Mouse (Mus musculus): ENCODE results near the gene Ring1. TPM values are rescaled to one million over a fixed set of nuclear protein-coding genes. Genes with fewer than 3 reads are reported as not detected.

Gene Ring1
- polyA plus RNA-seq (2015; fragmentation: Nextera tagmentation; extraction: Ambion mirVana): 12.4 and 15.3 TPM in 2 replicates

DNA sequence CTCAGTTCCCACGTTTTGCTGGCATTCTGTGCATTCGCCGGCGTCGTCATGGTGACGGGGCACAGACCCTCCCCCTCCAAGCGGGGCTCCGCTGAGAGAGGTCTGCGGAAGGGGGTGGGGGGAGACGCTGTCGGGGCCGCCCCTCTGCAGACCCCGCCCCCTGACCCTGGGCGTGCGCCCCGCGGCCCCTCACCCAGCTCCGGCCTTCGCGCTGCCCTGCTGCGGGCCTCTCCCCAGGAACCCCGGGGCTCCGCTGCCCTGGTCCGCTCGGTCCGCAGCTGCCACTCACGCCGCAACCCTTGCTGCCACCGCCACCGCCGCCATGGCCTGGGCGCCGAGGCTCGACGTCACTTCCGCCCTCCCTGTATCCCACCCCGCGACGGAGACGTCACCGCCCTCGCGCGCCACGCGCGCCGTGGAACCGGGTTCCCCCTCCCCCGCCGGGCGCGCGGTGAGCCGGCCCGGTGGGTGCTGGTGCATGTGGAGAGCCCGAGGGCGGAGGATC is at the start of gene Ring1:
Ring1 (minus strand) TSS at position 364 of the 505 bp plus-strand sequence.
- Histone ChIP-seq H3K27me3 (no peaks in the 10 kb centered on the region), H3K36me3 (ENCODE audit: poor library complexity, severe bottlenecking) (peaks cover 52% of the 10 kb centered on the region), H3K9ac (peak within 1 kb of the TSS; percentile 96), H3K4me1 (peaks cover 61% of the 10 kb centered on the region), H3K27ac (peak within 1 kb of the TSS; percentile 96), H3K4me2 (peak within 1 kb of the TSS; percentile 92), H3K9me3 (replicated peaks) (0 out of 2 replicates have a peak, but pooled peaks cover 4% of the 10 kb centered on the region), H3K4me3 (peak within 1 kb of the TSS; percentile 89)
- ATAC-seq: peak; percentile 77
- WGBS: under 1% methylated on average over 31 of the region's 58 CpGs

DNA sequence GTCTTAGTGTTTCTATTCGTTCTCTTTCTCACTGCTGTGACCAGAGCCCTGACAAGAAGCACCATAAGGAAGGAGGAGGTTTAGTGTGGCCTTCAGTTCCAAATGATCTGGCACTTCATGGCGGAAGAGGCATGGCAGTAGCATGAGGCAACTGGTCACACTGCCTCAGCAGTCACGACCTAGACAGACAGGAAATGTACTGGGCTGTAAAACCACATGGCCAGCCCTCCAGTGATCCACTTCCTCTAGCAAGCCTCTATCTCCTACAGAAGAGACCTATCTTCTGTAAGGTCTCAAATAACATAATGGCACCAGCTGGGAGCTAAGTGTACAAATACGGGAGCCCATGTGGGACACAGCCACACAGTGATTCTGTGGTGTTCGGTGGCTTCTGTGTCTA is 47.6 kb upstream of the Ring1 start:
- ATAC-seq: no peak
- H3K9me3 ChIP-seq (replicated peaks): no peaks in the 10 kb centered on the region
- H3K4me1 ChIP-seq: 0 out of 2 replicates have a peak, but pooled peaks cover 5% of the 10 kb centered on the region
- no peak overlapping the region for H3K27ac ChIP-seq
- no peak overlapping the region for H3K4me2 ChIP-seq
- no peak overlapping the region for H3K9ac ChIP-seq
- peaks cover 8% of the 10 kb centered on the region for H3K27me3 ChIP-seq
- H3K4me3 ChIP-seq: no peak overlapping the region
- WGBS: 81% methylated on average over 5 of the region's 5 CpGs
- no peaks in the 10 kb centered on the region for H3K36me3 ChIP-seq (ENCODE audit: poor library complexity, severe bottlenecking)

- 69% methylated on average over 3 of the region's 3 CpGs for WGBS
- ATAC-seq: no peak
- Histone ChIP-seq H3K4me1 (no peaks in the 10 kb centered on the region), H3K4me3 (no peak overlapping the region), H3K36me3 (ENCODE audit: poor library complexity, severe bottlenecking) (no peaks in the 10 kb centered on the region), H3K27ac (no peak overlapping the region), H3K4me2 (no peak overlapping the region), H3K27me3 (no peaks in the 10 kb centered on the region), H3K9me3 (replicated peaks) (no peaks in the 10 kb centered on the region), H3K9ac (no peak overlapping the region)
Measured at GRCm38 (mm10) chr17:34068864-34069263, 44.4 kb upstream of the Ring1 start.

GRCm38 (mm10) chr17:34057224-34057623 is 32.7 kb upstream of the Ring1 start:
- 90% methylated on average over 7 of the region's 7 CpGs for WGBS
- Histone ChIP-seq H3K9me3 (replicated peaks) (no peaks in the 10 kb centered on the region), H3K4me1 (no peaks in the 10 kb centered on the region), H3K9ac (no peak overlapping the region), H3K4me3 (no peak overlapping the region), H3K36me3 (ENCODE audit: poor library complexity, severe bottlenecking) (no peaks in the 10 kb centered on the region; the same call in 1 of the 2 replicates), H3K27me3 (no peaks in the 10 kb centered on the region), H3K27ac (no peak overlapping the region), H3K4me2 (no peak overlapping the region)
- ATAC-seq: no peak

- ATAC-seq: no peak
- H3K4me3 ChIP-seq: no peak overlapping the region
- no peak overlapping the region for H3K4me2 ChIP-seq
- peaks cover 4% of the 10 kb centered on the region; the same call in 1 of the 2 replicates for H3K9me3 ChIP-seq (replicated peaks)
- WGBS: 95% methylated on average over 5 of the region's 5 CpGs
- H3K9ac ChIP-seq: no peak overlapping the region
- no peaks in the 10 kb centered on the region for H3K27me3 ChIP-seq
- no peaks in the 10 kb centered on the region; the same call in 1 of the 2 replicates for H3K36me3 ChIP-seq (ENCODE audit: poor library complexity, severe bottlenecking)
- H3K4me1 ChIP-seq: no peaks in the 10 kb centered on the region
- no peak overlapping the region for H3K27ac ChIP-seq
Measured at GRCm38 (mm10) chr17:34047404-34048050, 23.0 kb upstream of the Ring1 start.

DNA sequence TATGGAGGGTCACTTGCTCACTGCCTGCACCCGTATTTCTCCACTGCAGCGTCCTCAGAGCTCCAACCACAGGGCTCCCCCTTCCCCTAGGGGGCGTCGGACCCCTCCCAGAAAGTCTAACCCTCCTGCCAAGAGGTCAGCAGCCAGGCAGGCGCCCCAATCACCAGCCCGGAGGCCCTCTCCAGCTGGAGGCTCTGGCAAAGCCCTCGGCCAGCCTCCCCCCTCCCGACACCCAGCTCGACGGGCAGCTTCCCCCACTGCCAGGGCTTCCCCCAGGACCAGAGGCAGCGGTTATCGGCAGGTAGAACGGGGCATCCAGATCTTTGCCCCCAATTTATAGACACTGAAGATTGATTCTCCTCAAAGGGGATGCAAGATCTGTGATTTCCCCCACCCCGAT is 21.5 kb upstream of the Ring1 start:
- no peak for ATAC-seq
- WGBS: 78% methylated on average over 14 of the region's 14 CpGs

DNA sequence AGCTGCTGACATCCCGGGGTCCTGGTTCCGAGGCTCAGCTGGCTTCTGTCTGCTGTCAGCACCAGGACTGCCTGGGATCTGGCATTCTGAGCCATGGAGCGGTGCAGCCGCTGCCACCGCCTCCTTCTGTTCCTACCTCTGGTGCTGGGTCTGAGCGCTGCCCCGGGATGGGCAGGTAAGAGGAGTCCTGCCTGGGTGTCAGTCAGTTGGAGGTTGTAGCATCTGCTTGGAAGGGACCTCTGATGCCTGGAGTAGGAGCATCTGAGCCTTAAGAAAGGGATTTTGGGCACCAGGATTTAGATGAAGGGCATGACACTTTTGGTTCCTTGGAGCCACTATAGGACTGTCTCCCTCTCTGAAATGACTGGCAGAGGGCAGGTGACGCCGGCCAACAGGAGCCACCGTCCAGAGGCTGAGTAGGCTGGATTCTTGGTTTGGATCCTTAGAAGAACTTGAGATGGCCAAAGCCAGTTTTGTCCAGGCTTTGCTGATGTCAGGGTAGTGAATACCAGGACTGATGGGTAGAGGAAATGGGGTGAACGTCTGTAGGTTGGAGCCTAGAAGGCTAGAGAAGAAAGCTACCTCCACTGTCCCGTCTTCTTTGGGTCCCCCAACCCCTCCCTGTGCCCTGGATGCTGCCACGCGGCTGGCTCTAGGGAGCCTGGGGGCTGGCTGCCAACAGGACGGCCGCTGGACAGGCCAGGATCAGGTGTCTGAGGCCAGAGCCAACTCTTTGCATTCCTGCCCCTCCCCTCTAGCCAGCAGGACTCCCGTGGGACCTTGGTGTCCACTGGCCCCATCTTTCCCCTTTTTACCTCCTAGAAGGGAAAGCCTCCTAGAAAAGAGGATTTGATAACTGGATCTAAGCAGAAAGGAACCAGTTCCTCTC is 15.3 kb upstream of the Ring1 start:
- Histone ChIP-seq H3K27ac (no peak overlapping the region), H3K36me3 (ENCODE audit: poor library complexity, severe bottlenecking) (peaks cover 32% of the 10 kb centered on the region), H3K9me3 (replicated peaks) (no peaks in the 10 kb centered on the region), H3K9ac (peak overlapping the region; percentile 66), H3K4me1 (peaks cover 36% of the 10 kb centered on the region), H3K4me3 (peak overlapping the region; percentile 36), H3K27me3 (0 out of 2 replicates have a peak, but pooled peaks cover 7% of the 10 kb centered on the region), H3K4me2 (peak overlapping the region; percentile 71)
- 30% methylated on average over 17 of the region's 17 CpGs for WGBS
- ATAC-seq: peak; percentile 11

More for the DNA sequence above, 21.5 kb upstream of the Ring1 start:
- Histone ChIP-seq H3K9me3 (replicated peaks) (peaks cover 4% of the 10 kb centered on the region; the same call in 1 of the 2 replicates), H3K4me3 (no peak overlapping the region), H3K4me2 (no peak overlapping the region), H3K9ac (no peak overlapping the region), H3K27me3 (no peaks in the 10 kb centered on the region), H3K36me3 (ENCODE audit: poor library complexity, severe bottlenecking) (no peaks in the 10 kb centered on the region), H3K27ac (no peak overlapping the region), H3K4me1 (0 out of 2 replicates have a peak, but pooled peaks cover 5% of the 10 kb centered on the region)

DNA sequence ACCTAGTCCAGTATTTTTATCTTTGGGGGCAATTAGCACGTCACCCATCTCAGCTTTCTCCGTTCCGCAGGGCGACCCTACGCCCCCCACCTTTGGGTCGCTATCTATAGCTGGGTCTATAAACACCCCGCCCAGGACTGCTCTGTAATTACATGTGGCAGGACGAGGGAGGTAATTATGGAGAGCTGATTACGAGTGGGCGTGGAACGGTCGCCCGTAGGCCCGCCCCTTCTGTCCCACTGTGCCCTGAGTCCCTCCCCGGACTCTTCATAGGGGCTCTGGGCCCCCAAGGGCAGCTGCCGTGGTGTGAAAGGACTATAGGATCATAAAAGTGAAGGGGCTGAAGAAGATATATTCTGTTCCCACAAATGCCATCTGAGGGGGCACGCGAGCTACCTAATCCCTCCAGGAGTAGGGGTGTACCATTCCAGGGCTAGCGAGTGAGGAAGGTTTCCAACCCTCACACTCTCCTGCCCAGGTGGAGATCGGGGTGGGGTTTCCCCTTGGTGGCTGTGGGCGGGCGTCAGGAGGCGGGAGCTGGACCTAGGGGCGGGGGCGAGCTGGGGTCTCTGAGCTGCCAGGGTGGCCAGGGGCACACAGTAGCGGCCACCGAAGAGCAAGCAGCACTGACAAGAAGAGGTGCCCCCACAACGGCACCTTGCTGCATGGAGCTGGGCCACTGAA is 14.5 kb upstream of the Ring1 start, which contains the start of gene Col11a2:
Col11a2 (plus strand) TSS at position 560 of the 684 bp plus-strand sequence.
- Histone ChIP-seq H3K27ac (peak within 1 kb of the TSS; percentile 31), H3K27me3 (0 out of 2 replicates have a peak, but pooled peaks cover 7% of the 10 kb centered on the region), H3K4me2 (peak within 1 kb of the TSS; percentile 71), H3K36me3 (ENCODE audit: poor library complexity, severe bottlenecking) (peaks cover 40% of the 10 kb centered on the region), H3K4me3 (peak within 1 kb of the TSS; percentile 36), H3K9me3 (replicated peaks) (no peaks in the 10 kb centered on the region), H3K4me1 (peaks cover 37% of the 10 kb centered on the region), H3K9ac (peak within 1 kb of the TSS; percentile 66)
- whole genome bisulfite sequencing: 5% methylated on average over 28 of the region's 28 CpGs
- peak; percentile 75 for ATAC-seq

DNA sequence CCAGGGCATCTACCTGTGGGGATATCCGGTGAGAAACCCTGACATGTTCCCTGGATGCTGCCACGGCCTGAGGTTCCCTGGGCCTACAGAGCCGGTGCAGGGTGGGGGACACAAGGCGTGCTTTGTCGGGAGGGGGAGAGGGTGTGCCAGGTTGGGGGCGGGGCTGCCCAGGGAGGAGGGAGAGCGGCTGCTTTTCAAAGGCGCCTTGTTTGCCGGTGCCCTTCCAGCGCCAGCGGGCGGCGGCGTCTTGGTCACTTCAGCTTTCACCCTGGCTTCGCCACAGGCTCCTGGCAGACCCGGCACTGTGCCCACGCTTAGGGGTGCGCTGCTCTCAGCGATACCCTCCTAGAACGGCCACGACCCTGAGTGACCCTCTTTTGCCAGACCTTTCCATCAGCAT is 14.0 kb upstream of the Ring1 start:
- H3K9me3 ChIP-seq (replicated peaks): no peaks in the 10 kb centered on the region
- peaks cover 43% of the 10 kb centered on the region for H3K4me1 ChIP-seq
- ATAC-seq: peak; percentile 48; the same call in 1 of the 2 replicates
- peak overlapping the region; percentile 66 for H3K9ac ChIP-seq
- H3K4me3 ChIP-seq: peak overlapping the region; percentile 36
- 3% methylated on average over 14 of the region's 21 CpGs for WGBS
- H3K27me3 ChIP-seq: 0 out of 2 replicates have a peak, but pooled peaks cover 7% of the 10 kb centered on the region
- H3K36me3 ChIP-seq (ENCODE audit: poor library complexity, severe bottlenecking): peaks cover 42% of the 10 kb centered on the region
- H3K4me2 ChIP-seq: peak overlapping the region; percentile 71
- peak overlapping the region; percentile 31 for H3K27ac ChIP-seq

GRCm38 (mm10) chr17:34037241-34037640 is 12.8 kb upstream of the Ring1 start:
- H3K4me2 ChIP-seq: no peak overlapping the region
- 90% methylated on average over 7 of the region's 7 CpGs for WGBS
- H3K9me3 ChIP-seq (replicated peaks): no peaks in the 10 kb centered on the region
- H3K4me3 ChIP-seq: no peak overlapping the region
- 0 out of 2 replicates have a peak, but pooled peaks cover 7% of the 10 kb centered on the region for H3K27me3 ChIP-seq
- H3K27ac ChIP-seq: no peak overlapping the region
- ATAC-seq: no peak
- H3K4me1 ChIP-seq: peaks cover 54% of the 10 kb centered on the region
- H3K36me3 ChIP-seq (ENCODE audit: poor library complexity, severe bottlenecking): peaks cover 42% of the 10 kb centered on the region
- no peak overlapping the region for H3K9ac ChIP-seq

- Histone ChIP-seq H3K9ac (no peak overlapping the region), H3K4me2 (no peak overlapping the region), H3K27ac (no peak overlapping the region), H3K27me3 (0 out of 2 replicates have a peak, but pooled peaks cover 7% of the 10 kb centered on the region), H3K9me3 (replicated peaks) (no peaks in the 10 kb centered on the region), H3K36me3 (ENCODE audit: poor library complexity, severe bottlenecking) (peaks cover 42% of the 10 kb centered on the region), H3K4me3 (no peak overlapping the region), H3K4me1 (peaks cover 54% of the 10 kb centered on the region)
- 83% methylated on average over 10 of the region's 10 CpGs for WGBS
- ATAC-seq: no peak
Measured at GRCm38 (mm10) chr17:34036647-34037046, 12.2 kb upstream of the Ring1 start.
